Mouse (Mus musculus): ENCODE measurements around the gene Mrgprb2. TPM values are rescaled to one million over a fixed set of nuclear protein-coding genes. Genes with fewer than 3 reads are reported as not detected.

Mrgprb2 gene
- total RNA-seq (2022), result not detected

DNA sequence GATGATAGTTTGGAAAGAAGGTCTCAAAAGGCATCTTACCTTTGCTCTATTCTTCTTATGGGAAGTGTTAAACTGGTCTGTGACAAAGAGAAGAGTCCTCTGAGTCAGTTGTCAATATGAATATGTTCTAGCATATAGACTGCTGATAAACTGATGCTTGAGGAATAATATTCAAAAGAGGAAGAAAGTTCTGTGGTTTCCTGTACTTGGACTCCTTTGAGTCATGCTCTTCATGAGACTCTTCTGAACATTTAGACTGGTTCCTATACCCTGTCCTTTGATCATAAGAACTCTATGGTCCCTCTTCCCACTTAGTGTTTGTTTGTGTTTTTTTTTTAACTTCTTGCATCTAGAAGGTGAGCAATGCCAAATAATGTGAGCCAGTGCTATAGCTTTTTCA is at the start of gene Mrgprb2:
TSS of gene Mrgprb2 (minus strand) at position 101 of the 400 bp plus-strand sequence.
- no peak for DNase-seq (ENCODE audit: low spot score in 2 of 2)

Other genes starting within 250 kb of the Mrgprb2 start
- gene Mrgprb8, start 169.6 kb downstream of the Mrgprb2 start, total RNA-seq (2022), result not detected
- gene Mrgprb1, start 101.7 kb downstream of the Mrgprb2 start, total RNA-seq (2022), result not detected
- gene Mrgprx2, start 58.8 kb downstream of the Mrgprb2 start, total RNA-seq (2022), result not detected
- not detected for gene Mrgprb3, start 85.7 kb upstream of the Mrgprb2 start, total RNA-seq (2022)
- gene Zdhhc13, start 230.9 kb upstream of the Mrgprb2 start, total RNA-seq (2022), result 10 to 100 TPM; 23.4 to 28.3 (median 25.5) TPM

All from left cerebral cortex, adult 8-10 months (tissue).